Mouse (Mus musculus) Muller cell, postnatal 12 days (primary cell): Measurements from ENCODE around the gene Sobp.

Experiments used
- DNase-seq: peaks from one replicate; pipeline ENCODE4 v3.0.0-alpha.2; 2015; ENCODE audit errors: inconsistent ontology term

The Sobp gene

GRCm38 (mm10) chr10:43034811-43035210 lies 139.5 kb downstream of the Sobp start:
- DNase-seq: peak; percentile 28

- DNase-seq: peak; percentile 18
Measured at GRCm38 (mm10) chr10:43033481-43034248, 140.7 kb downstream of the Sobp start.

GRCm38 (mm10) chr10:43027006-43027405 lies 147.3 kb downstream of the Sobp start:
- DNase-seq: no peak

GRCm38 (mm10) chr10:43023454-43024194 lies 150.7 kb downstream of the Sobp start:
- no peak for DNase-seq

GRCm38 (mm10) chr10:43022190-43022761 lies 152.1 kb downstream of the Sobp start:
- DNase-seq: no peak

GRCm38 (mm10) chr10:43021512-43022116 lies 152.7 kb downstream of the Sobp start:
- DNase-seq: peak; percentile 60

GRCm38 (mm10) chr10:43021017-43021416 lies 153.3 kb downstream of the Sobp start:
- no peak for DNase-seq

GRCm38 (mm10) chr10:43014782-43015181 lies 159.5 kb downstream of the Sobp start:
- DNase-seq: no peak

GRCm38 (mm10) chr10:43014358-43014757 lies 160.0 kb downstream of the Sobp start:
- DNase-seq: no peak

GRCm38 (mm10) chr10:43008116-43008515 lies 166.2 kb downstream of the Sobp start:
- no peak for DNase-seq

GRCm38 (mm10) chr10:43006534-43006933 lies 167.8 kb downstream of the Sobp start:
- DNase-seq: no peak

GRCm38 (mm10) chr10:43005677-43006076 lies 168.7 kb downstream of the Sobp start:
- DNase-seq: no peak

GRCm38 (mm10) chr10:43005031-43005430 lies 169.3 kb downstream of the Sobp start:
- no peak for DNase-seq

GRCm38 (mm10) chr10:43004174-43004734 lies 170.1 kb downstream of the Sobp start:
- no peak for DNase-seq

GRCm38 (mm10) chr10:43003466-43003757 lies 170.9 kb downstream of the Sobp start:
- no peak for DNase-seq

GRCm38 (mm10) chr10:43002721-43003465 lies 171.4 kb downstream of the Sobp start:
- no peak for DNase-seq

- no peak for DNase-seq
Measured at GRCm38 (mm10) chr10:43002066-43002678, 172.2 kb downstream of the Sobp start.

- DNase-seq: no peak
Measured at GRCm38 (mm10) chr10:43001433-43001832, 172.9 kb downstream of the Sobp start.

GRCm38 (mm10) chr10:42999324-42999723 lies 175.0 kb downstream of the Sobp start:
- DNase-seq: no peak

- no peak for DNase-seq
Measured at GRCm38 (mm10) chr10:42997278-42997677, 177.1 kb downstream of the Sobp start.

- DNase-seq: no peak
Measured at GRCm38 (mm10) chr10:42995484-42995895, 178.8 kb downstream of the Sobp start.
